Comparison of ENCODE assay signal across 22 mouse cellular contexts in genomic region chr5:111697996-111698395, GRCm38 (mm10). TPM values are rescaled to one million over a fixed set of nuclear protein-coding genes. Genes with fewer than 3 reads are reported as not detected.
DNase-seq lines count a peak whose midpoint lies in the region; ATAC-seq and TF ChIP-seq lines count a peak whose summit lies in the region.
"Had no signal": no experiment of that assay in that cellular context is flagged by ENCODE, and none has a peak within 500 bp of the region (broad histone marks: within the 10 kb centered on the region; RNA-seq: fewer than 3 reads in every experiment).

No protein-coding gene starts in this region.

- no peak overlapping the region for H3K4me2 ChIP-seq in hindbrain, embryonic 12.5 days (replicated peaks)
- no peak overlapping the region for H3K4me2 ChIP-seq in midbrain, embryonic 11.5 days
- H3K4me2 ChIP-seq: embryonic facial prominence, embryonic 12.5 days; forebrain, embryonic 15.5 days; hindbrain, embryonic 14.5 days; intestine, embryonic 15.5 days had no signal

- WGBS in hindbrain, embryonic 10.5 days: 88% methylated on average over 7 of the region's 7 CpGs
- 88% methylated on average over 7 of the region's 7 CpGs for WGBS in hindbrain, embryonic 12.5 days
- WGBS in midbrain, embryonic 11.5 days: 91% methylated on average over 7 of the region's 7 CpGs

- no peak overlapping the region for H3K4me3 ChIP-seq in hindbrain, embryonic 10.5 days
- no peak overlapping the region for H3K4me3 ChIP-seq in hindbrain, embryonic 12.5 days
- H3K4me3 ChIP-seq in testis, adult 2 months (ENCODE audit: control insufficient read depth, low read depth, low read length): peak overlapping the region; percentile 79
- H3K4me3 ChIP-seq in midbrain, embryonic 11.5 days (ENCODE audit: low read depth, low read length): no peak overlapping the region
- H3K4me3 ChIP-seq: embryonic facial prominence, embryonic 12.5 days; forebrain, embryonic 15.5 days; heart, embryonic 10.5 days; intestine, embryonic 15.5 days had no signal

- TF ChIP-seq CTCF in testis, adult 2 months (IDR thresholded peaks at IDR 0.05; ENCODE audit: control insufficient read depth, insufficient read depth, insufficient replicate concordance, low read depth, low read length): no peak

- no peak for ATAC-seq in hindbrain, embryonic 12.5 days (ENCODE audit: low FRiP score)
- no peak for ATAC-seq in midbrain, embryonic 11.5 days (ENCODE audit: low FRiP score)
- ATAC-seq: forebrain, embryonic 15.5 days; intestine, embryonic 15.5 days had no signal

- H3K27me3 ChIP-seq in hindbrain, embryonic 10.5 days (ENCODE audit: insufficient read depth, poor library complexity, severe bottlenecking): peaks cover 15% of the 10 kb centered on the region; the same call in 1 of the 2 replicates
- peaks cover 4% of the 10 kb centered on the region; the same call in 1 of the 2 replicates for H3K27me3 ChIP-seq in hindbrain, embryonic 12.5 days
- 0 out of 2 replicates have a peak, but pooled peaks cover 2% of the 10 kb centered on the region for H3K27me3 ChIP-seq in testis, adult 2 months (ENCODE audit: control insufficient read depth, insufficient read depth, low read length)
- no peaks in the 10 kb centered on the region for H3K27me3 ChIP-seq in midbrain, embryonic 11.5 days (ENCODE audit: control insufficient read depth, insufficient read depth, low read length)
- H3K27me3 ChIP-seq: CH12.LX; forebrain, embryonic 15.5 days; intestine, embryonic 15.5 days had no signal

- no peak overlapping the region for H3K9ac ChIP-seq in hindbrain, embryonic 12.5 days
- H3K9ac ChIP-seq in midbrain, embryonic 11.5 days (ENCODE audit: low read length): no peak overlapping the region
- H3K9ac ChIP-seq: embryonic facial prominence, embryonic 12.5 days; forebrain, embryonic 15.5 days; hindbrain, embryonic 14.5 days; intestine, embryonic 15.5 days had no signal

- peaks cover 67% of the 10 kb centered on the region for H3K4me1 ChIP-seq in hindbrain, embryonic 10.5 days (replicated peaks)
- peaks cover 45% of the 10 kb centered on the region for H3K4me1 ChIP-seq in hindbrain, embryonic 12.5 days
- peaks cover 7% of the 10 kb centered on the region for H3K4me1 ChIP-seq in testis, adult 2 months (ENCODE audit: control insufficient read depth, insufficient read depth, low read length)
- peaks cover 24% of the 10 kb centered on the region for H3K4me1 ChIP-seq in midbrain, embryonic 11.5 days (ENCODE audit: control insufficient read depth, insufficient read depth, low read length)

- no peaks in the 10 kb centered on the region for H3K9me3 ChIP-seq in hindbrain, embryonic 10.5 days
- no peaks in the 10 kb centered on the region for H3K9me3 ChIP-seq in hindbrain, embryonic 12.5 days (replicated peaks)
- no peaks in the 10 kb centered on the region for H3K9me3 ChIP-seq in midbrain, embryonic 11.5 days (ENCODE audit: control insufficient read depth, low read length)
- H3K9me3 ChIP-seq: embryonic facial prominence, embryonic 12.5 days; forebrain, embryonic 15.5 days; heart, embryonic 10.5 days; intestine, embryonic 15.5 days had no signal

- H3K27ac ChIP-seq in hindbrain, embryonic 10.5 days: 0 out of 2 replicates have a peak overlapping the region, but pooled peaks have one; percentile 29
- no peak overlapping the region for H3K27ac ChIP-seq in hindbrain, embryonic 12.5 days
- H3K27ac ChIP-seq in testis, adult 2 months (ENCODE audit: control insufficient read depth, insufficient read depth, low read depth, low read length): no peak overlapping the region
- H3K27ac ChIP-seq in midbrain, embryonic 11.5 days (ENCODE audit: low read depth, low read length): no peak overlapping the region
- H3K27ac ChIP-seq: embryonic facial prominence, embryonic 12.5 days; forebrain, embryonic 15.5 days; heart, embryonic 10.5 days; hindbrain, embryonic 14.5 days; intestine, embryonic 15.5 days had no signal

- no peaks in the 10 kb centered on the region for H3K36me3 ChIP-seq in hindbrain, embryonic 10.5 days
- H3K36me3 ChIP-seq in hindbrain, embryonic 12.5 days: no peaks in the 10 kb centered on the region
- no peaks in the 10 kb centered on the region for H3K36me3 ChIP-seq in testis, adult 2 months (ENCODE audit: control insufficient read depth, insufficient read depth, low read length)
- H3K36me3 ChIP-seq in midbrain, embryonic 11.5 days (ENCODE audit: control insufficient read depth, insufficient read depth, low read length): no peaks in the 10 kb centered on the region
- H3K36me3 ChIP-seq: embryonic facial prominence, embryonic 12.5 days; forebrain, embryonic 15.5 days; heart, embryonic 10.5 days; intestine, embryonic 15.5 days had no signal

- no peak for DNase-seq in hindbrain, embryonic 10.5 days (ENCODE audit: low spot score)
- no peak for DNase-seq in testis, postnatal 10 days (ENCODE audit: low spot score)
- peak; percentile 66 for DNase-seq in NIH3T3 (ENCODE audit: low read depth)
- DNase-seq in thymus, postnatal 36 days: no peak
- no peak for DNase-seq in midbrain, embryonic 11.5 days (ENCODE audit: low spot score, missing footprints)
- DNase-seq: cerebellum, adult 11-12 months; cerebellum, adult 9-10 months; cerebellum, postnatal 25 days; gastrocnemius, postnatal 36 days; heart, postnatal 10 days; heart, postnatal 4 days had no signal

- no peak for TF ChIP-seq POLR2A in testis, adult 2 months (IDR thresholded peaks at IDR 0.05; ENCODE audit: control insufficient read depth, low read depth, low read length)

RNA-seq across cellular contexts. Expression of gene Gm26897, which starts 35.7 kb away (rescaled TPM):
- polyA plus RNA-seq in hindbrain, embryonic 10.5 days (2016; fragmentation: Nextera tagmentation; extraction: Ambion mirVana): not detected in 2 replicates
- not detected in 2 replicates for polyA plus RNA-seq in hindbrain, embryonic 12.5 days (2016; fragmentation: Nextera tagmentation; extraction: Ambion mirVana)
- not detected in 2 replicates for polyA plus RNA-seq in testis, adult 2 months (2012; rRNA removed)
- polyA plus RNA-seq in midbrain, embryonic 11.5 days (2014; fragmentation: Nextera tagmentation; extraction: Ambion mirVana): not detected in 2 replicates
- polyA plus RNA-seq: cortical plate, adult 2 months; embryonic facial prominence, embryonic 12.5 days; forebrain, embryonic 11.5 days; forebrain, embryonic 15.5 days; heart, embryonic 10.5 days; heart, embryonic 14.5 days; hindbrain, embryonic 14.5 days; intestine, embryonic 15.5 days had no signal
